Mouse (Mus musculus) liver, embryonic 14.5 days (tissue): ENCODE results near the gene Bmp5.

Source experiments
- CTCF ChIP-seq: IDR thresholded peaks from 2 replicates; pipeline ENCODE4 v1.5.1; 2016; ENCODE audit warnings: antibody characterized with exemption, low read depth, control low read depth
- EP300 ChIP-seq: IDR thresholded peaks from 2 replicates; pipeline ENCODE4 v1.6.1; 2016; ENCODE audit warnings: antibody characterized with exemption, low read depth

GRCm38 (mm10) chr9:75764792-75765191 is 10.4 kb upstream of the Bmp5 start:
- TF ChIP-seq CTCF (no peak), EP300 (no peak)
